Mouse (Mus musculus) limb, embryonic 10.5 days (tissue): ENCODE measurements around the gene Arhgef33. TPM values are rescaled to one million over a fixed set of nuclear protein-coding genes. Genes with fewer than 3 reads are reported as not detected.
"Not testable (repeated sequence)": the region's sequence is repeated elsewhere in the genome, so short reads cannot be mapped to it uniquely, and the experiment has no call there.

Source experiments
- DNase-seq: peaks from one replicate; pipeline ENCODE4 v3.0.0-alpha.2; 2017; ENCODE audit warnings: low spot score
- H3K27ac ChIP-seq: fragments of 300-500 bp; sonication (generic); 2 replicates; pipeline ENCODE4 v1.5.1; 2016; ENCODE audit warnings: mild to moderate bottlenecking
- H3K27me3 ChIP-seq: fragments of 300-500 bp; sonication (generic); 2 replicates; pipeline ENCODE4 v1.6.1; 2016; ENCODE audit warnings: low read depth, mild to moderate bottlenecking; ENCODE audit not compliant: poor library complexity, severe bottlenecking
- H3K36me3 ChIP-seq: fragments of 300-500 bp; sonication (generic); 2 replicates; pipeline ENCODE4 v1.6.1; 2016; ENCODE audit warnings: mild to moderate bottlenecking, moderate library complexity
- H3K4me1 ChIP-seq: fragments of 300-500 bp; sonication (generic); 2 replicates; pipeline ENCODE4 v1.6.1; 2016
- H3K4me3 ChIP-seq: fragments of 300-500 bp; sonication (generic); 2 replicates; pipeline ENCODE4 v1.5.1; 2016; ENCODE audit warnings: mild to moderate bottlenecking, moderate library complexity
- H3K9me3 ChIP-seq: fragments of 300-500 bp; sonication (generic); replicated peaks from 2 replicates; pipeline ENCODE4 v1.6.1; 2016; ENCODE audit warnings: mild to moderate bottlenecking
- WGBS: fragments of 180-500 bp; shearing (Covaris S2); methylation state at CpG from one replicate; pipeline ENCODE4 v1.1.7; 2016; 5-methylcytosine and 5-hydroxymethylcytosine counted together
- polyA plus RNA-seq: library from polyadenylated mRNA; unstranded; fragments of >200 nt; fragmentation: Nextera tagmentation; extraction: Ambion mirVana; gene quantifications from 2 replicates; pipeline ENCODE4 v1.2.1, GENCODE M21; 2016

The Arhgef33 gene
- polyA plus RNA-seq, 1 experiment from 2014 or later = 0.85 TPM

- Histone ChIP-seq H3K27ac (no peak overlapping the region), H3K9me3 (no peaks in the 10 kb centered on the region), H3K4me3 (no peak overlapping the region), H3K27me3 (peaks cover 25% of the 10 kb centered on the region), H3K4me1 (peaks cover 10% of the 10 kb centered on the region), H3K36me3 (no peaks in the 10 kb centered on the region)
- DNase-seq = no peak
- WGBS = 86% methylated on average over 9 of the region's 9 CpGs
Observed at GRCm38 (mm10) chr17:80368606-80369005, 61.4 kb downstream of the Arhgef33 start.

GRCm38 (mm10) chr17:80372989-80373725, 66.0 kb downstream of the Arhgef33 start, which contains the start of gene Gm10190:
Gene Gm10190 (minus strand): TSS chr17:80373541.
- Histone ChIP-seq H3K4me3 (peak within 1 kb of the TSS; percentile 59), H3K4me1 (peaks cover 13% of the 10 kb centered on the region), H3K36me3 (no peaks in the 10 kb centered on the region), H3K27me3 (peaks cover 46% of the 10 kb centered on the region), H3K27ac (peak within 1 kb of the TSS; percentile 92), H3K9me3 (no peaks in the 10 kb centered on the region)
- peak; percentile 92 for DNase-seq
- WGBS = 5% methylated on average over 102 of the region's 102 CpGs

GRCm38 (mm10) chr17:80373726-80374096, 66.5 kb downstream of the Arhgef33 start:
- Histone ChIP-seq H3K9me3 (no peaks in the 10 kb centered on the region), H3K4me1 (peaks cover 13% of the 10 kb centered on the region), H3K27ac (peak overlapping the region; percentile 92), H3K36me3 (no peaks in the 10 kb centered on the region), H3K4me3 (peak overlapping the region; percentile 59), H3K27me3 (peaks cover 46% of the 10 kb centered on the region)
- no peak for DNase-seq
- WGBS = 23% methylated on average over 29 of the region's 29 CpGs

GRCm38 (mm10) chr17:80378386-80378785, 71.2 kb downstream of the Arhgef33 start:
- H3K27me3 ChIP-seq = peaks cover 22% of the 10 kb centered on the region
- DNase-seq, H3K4me1 ChIP-seq, H3K4me3 ChIP-seq, H3K9me3 ChIP-seq, H3K36me3 ChIP-seq, H3K27ac ChIP-seq: not testable (repeated sequence)

- no peak for DNase-seq
- H3K9me3 ChIP-seq = no peaks in the 10 kb centered on the region
- WGBS = 80% methylated on average over 1 of the region's 1 CpGs
- no peaks in the 10 kb centered on the region for H3K27me3 ChIP-seq
- no peak overlapping the region for H3K4me3 ChIP-seq
- H3K4me1 ChIP-seq = no peaks in the 10 kb centered on the region
- no peaks in the 10 kb centered on the region for H3K36me3 ChIP-seq
- no peak overlapping the region for H3K27ac ChIP-seq
Observed at GRCm38 (mm10) chr17:80385671-80386070, 78.5 kb downstream of the Arhgef33 start.

GRCm38 (mm10) chr17:80390024-80390423, 82.8 kb downstream of the Arhgef33 start:
- no peak for DNase-seq
- no peaks in the 10 kb centered on the region for H3K9me3 ChIP-seq
- 72% methylated on average over 10 of the region's 10 CpGs for WGBS
- H3K27me3 ChIP-seq = no peaks in the 10 kb centered on the region
- H3K36me3 ChIP-seq = no peaks in the 10 kb centered on the region
- no peak overlapping the region for H3K27ac ChIP-seq
- peaks cover 5% of the 10 kb centered on the region for H3K4me1 ChIP-seq
- no peak overlapping the region for H3K4me3 ChIP-seq

- H3K4me1 ChIP-seq = peaks cover 5% of the 10 kb centered on the region
- 0 out of 2 replicates have a peak, but pooled peaks cover 2% of the 10 kb centered on the region for H3K36me3 ChIP-seq
- peak; percentile 70 for DNase-seq
- 14% methylated on average over 17 of the region's 17 CpGs for WGBS
- H3K27ac ChIP-seq = no peak overlapping the region
- no peaks in the 10 kb centered on the region for H3K27me3 ChIP-seq
- no peaks in the 10 kb centered on the region for H3K9me3 ChIP-seq
- peak overlapping the region; percentile 55 for H3K4me3 ChIP-seq
Observed at GRCm38 (mm10) chr17:80391423-80392403, 84.5 kb downstream of the Arhgef33 start.

- H3K27me3 ChIP-seq = no peaks in the 10 kb centered on the region
- H3K4me1 ChIP-seq = no peaks in the 10 kb centered on the region
- no peaks in the 10 kb centered on the region for H3K9me3 ChIP-seq
- whole genome bisulfite sequencing = 93% methylated on average over 7 of the region's 7 CpGs
- peaks cover 54% of the 10 kb centered on the region for H3K36me3 ChIP-seq
- no peak overlapping the region for H3K27ac ChIP-seq
- DNase-seq = no peak
- no peak overlapping the region for H3K4me3 ChIP-seq
Observed at GRCm38 (mm10) chr17:80398243-80398642, 91.0 kb downstream of the Arhgef33 start.

- peaks cover 96% of the 10 kb centered on the region for H3K36me3 ChIP-seq
- 81% methylated on average over 1 of the region's 1 CpGs for WGBS
Observed at GRCm38 (mm10) chr17:80411182-80411581, 104.0 kb downstream of the Arhgef33 start.

GRCm38 (mm10) chr17:80418572-80419210, 111.5 kb downstream of the Arhgef33 start:
- Histone ChIP-seq H3K4me3 (no peak overlapping the region), H3K4me1 (no peaks in the 10 kb centered on the region), H3K27me3 (no peaks in the 10 kb centered on the region), H3K9me3 (no peaks in the 10 kb centered on the region), H3K36me3 (peaks cover 85% of the 10 kb centered on the region), H3K27ac (no peak overlapping the region)
- DNase-seq = no peak
- WGBS = 90% methylated on average over 10 of the region's 10 CpGs

More at GRCm38 (mm10) chr17:80411182-80411581, 104.0 kb downstream of the Arhgef33 start:
- Histone ChIP-seq H3K27ac (no peak overlapping the region), H3K4me3 (no peak overlapping the region), H3K9me3 (no peaks in the 10 kb centered on the region), H3K27me3 (no peaks in the 10 kb centered on the region), H3K4me1 (no peaks in the 10 kb centered on the region)
- DNase-seq = no peak

- H3K27ac ChIP-seq = no peak overlapping the region
- WGBS = 92% methylated on average over 1 of the region's 1 CpGs
- no peak overlapping the region for H3K4me3 ChIP-seq
- no peaks in the 10 kb centered on the region for H3K9me3 ChIP-seq
- H3K36me3 ChIP-seq = peaks cover 65% of the 10 kb centered on the region
- H3K27me3 ChIP-seq = no peaks in the 10 kb centered on the region
- H3K4me1 ChIP-seq = no peaks in the 10 kb centered on the region
- DNase-seq = no peak
Observed at GRCm38 (mm10) chr17:80420998-80421397, 113.8 kb downstream of the Arhgef33 start.

- no peaks in the 10 kb centered on the region for H3K9me3 ChIP-seq
- DNase-seq = no peak
Observed at GRCm38 (mm10) chr17:80426171-80426570, 119.0 kb downstream of the Arhgef33 start.

More at GRCm38 (mm10) chr17:80426171-80426570, 119.0 kb downstream of the Arhgef33 start:
- 95% methylated on average over 7 of the region's 7 CpGs for WGBS
- Histone ChIP-seq H3K27ac (no peak overlapping the region), H3K27me3 (no peaks in the 10 kb centered on the region), H3K4me1 (no peaks in the 10 kb centered on the region), H3K4me3 (no peak overlapping the region), H3K36me3 (peaks cover 25% of the 10 kb centered on the region)
